Mouse (Mus musculus) thymus, adult 2 months (tissue): Measurements from ENCODE around the gene Fgf15. TPM values are rescaled to one million over a fixed set of nuclear protein-coding genes. Genes with fewer than 3 reads are reported as not detected.

Source experiments
- DNase-seq: peaks from one replicate; pipeline ENCODE4 v3.0.0; 2021
- H3K27ac ChIP-seq: fragments of 200-500 bp; 2 replicates; pipeline ENCODE4 v1.5.1; 2012; ENCODE audit warnings: low read length, control low read depth; ENCODE audit not compliant: control insufficient read depth, insufficient read depth
- H3K27me3 ChIP-seq: fragments of 200-500 bp; 2 replicates; pipeline ENCODE4 v1.6.1; 2012; ENCODE audit warnings: mild to moderate bottlenecking, low read length, moderate library complexity, mixed read lengths; ENCODE audit not compliant: control insufficient read depth, insufficient read depth
- H3K36me3 ChIP-seq: fragments of 200-500 bp; 2 replicates; pipeline ENCODE4 v1.6.1; 2012; ENCODE audit warnings: mild to moderate bottlenecking, low read length, moderate library complexity; ENCODE audit not compliant: control insufficient read depth, insufficient read depth
- H3K4me1 ChIP-seq: fragments of 200-500 bp; replicated peaks from 2 replicates; pipeline ENCODE4 v1.6.1; 2012; ENCODE audit warnings: low read length; ENCODE audit not compliant: control insufficient read depth, insufficient read depth
- H3K4me3 ChIP-seq: fragments of 200-500 bp; 2 replicates; pipeline ENCODE4 v1.5.1; 2012; ENCODE audit warnings: mild to moderate bottlenecking, low read length, control low read depth, moderate library complexity; ENCODE audit not compliant: control insufficient read depth, insufficient read depth
- CTCF ChIP-seq: fragments of 200-500 bp; IDR thresholded peaks from 2 replicates; pipeline ENCODE4 v1.5.1; 2012; ENCODE audit warnings: mild to moderate bottlenecking, control low read depth, low read length, moderate library complexity, borderline replicate concordance; ENCODE audit not compliant: control insufficient read depth, poor library complexity, insufficient read depth; ENCODE audit errors: extremely low read depth
- POLR2A ChIP-seq: fragments of 200-500 bp; IDR thresholded peaks from 2 replicates; pipeline ENCODE4 v1.6.1; 2012; ENCODE audit warnings: mild to moderate bottlenecking, low read length, control low read depth, moderate library complexity; ENCODE audit not compliant: control insufficient read depth, poor library complexity, insufficient read depth; ENCODE audit errors: extremely low read depth
- WGBS: fragments of 180-500 bp; shearing (Covaris S2); methylation state at CpG from one replicate; pipeline ENCODE4 v1.1.7; 2018; 5-methylcytosine and 5-hydroxymethylcytosine counted together
- polyA plus RNA-seq: library from polyadenylated mRNA; depleted of rRNA; stranded (reverse); fragments of >200 nt; gene quantifications from 2 replicates; pipeline ENCODE4 v1.2.3, GENCODE M21; 2012; rRNA removed

Fgf15 gene
- 0.40 and 0.42 TPM in 2 replicates for polyA plus RNA-seq

- no peak for TF ChIP-seq POLR2A
- no peak for TF ChIP-seq CTCF
- Histone ChIP-seq H3K27ac (no peak within 1 kb of the TSS), H3K4me3 (peak within 1 kb of the TSS; percentile 20), H3K36me3 (no peaks in the 10 kb centered on the region), H3K4me1 (peaks cover 5% of the 10 kb centered on the region; the same call in 1 of the 2 replicates), H3K27me3 (peaks cover 16% of the 10 kb centered on the region; the same call in 1 of the 2 replicates)
- 3% methylated on average over 65 of the region's 65 CpGs for WGBS
- no peak for DNase-seq
Measured at GRCm38 (mm10) chr7:144896294-144897218, at the start of gene Fgf15. Gene Fgf15 (plus strand): TSS chr7:144896531.

- Histone ChIP-seq H3K27me3 (no peaks in the 10 kb centered on the region), H3K27ac (no peak within 1 kb of the TSS), H3K4me3 (no peak within 1 kb of the TSS), H3K36me3 (no peaks in the 10 kb centered on the region), H3K4me1 (no peaks in the 10 kb centered on the region)
- TF ChIP-seq POLR2A (no peak), CTCF (no peak)
- DNase-seq = no peak
Measured at GRCm38 (mm10) chr7:144847067-144847466, 49.3 kb upstream of the Fgf15 start, which contains the start of gene Fgf4. Gene Fgf4 (plus strand): TSS chr7:144847367.

GRCm38 (mm10) chr7:144851321-144851720, 45.0 kb upstream of the Fgf15 start:
- Histone ChIP-seq H3K27me3 (no peaks in the 10 kb centered on the region), H3K27ac (no peak overlapping the region), H3K36me3 (no peaks in the 10 kb centered on the region), H3K4me1 (no peaks in the 10 kb centered on the region), H3K4me3 (no peak overlapping the region)
- 74% methylated on average over 3 of the region's 3 CpGs for WGBS
- no peak for DNase-seq
- TF ChIP-seq POLR2A = no peak

- no peak for DNase-seq
- H3K27ac ChIP-seq = no peak overlapping the region
- 0 out of 2 replicates have a peak, but pooled peaks cover 3% of the 10 kb centered on the region for H3K4me1 ChIP-seq
- no peak overlapping the region for H3K4me3 ChIP-seq
- TF ChIP-seq POLR2A (no peak), CTCF (no peak)
- H3K36me3 ChIP-seq = no peaks in the 10 kb centered on the region
- H3K27me3 ChIP-seq = no peaks in the 10 kb centered on the region
- WGBS = 84% methylated on average over 3 of the region's 3 CpGs
Measured at GRCm38 (mm10) chr7:144854966-144855365, 41.4 kb upstream of the Fgf15 start.

GRCm38 (mm10) chr7:144857158-144857557, 39.2 kb upstream of the Fgf15 start:
- TF ChIP-seq CTCF (no peak), POLR2A (no peak)
- Histone ChIP-seq H3K4me3 (no peak overlapping the region), H3K27me3 (peaks cover 3% of the 10 kb centered on the region; the same call in 1 of the 2 replicates), H3K27ac (no peak overlapping the region), H3K36me3 (no peaks in the 10 kb centered on the region), H3K4me1 (0 out of 2 replicates have a peak, but pooled peaks cover 3% of the 10 kb centered on the region)
- WGBS = 51% methylated on average over 7 of the region's 7 CpGs
- DNase-seq = no peak

GRCm38 (mm10) chr7:144857826-144858342, 38.4 kb upstream of the Fgf15 start:
- 0 out of 2 replicates have a peak, but pooled peaks cover 3% of the 10 kb centered on the region for H3K4me1 ChIP-seq
- TF ChIP-seq POLR2A = no peak
- no peak for TF ChIP-seq CTCF
- 92% methylated on average over 3 of the region's 3 CpGs for WGBS
- H3K4me3 ChIP-seq = no peak overlapping the region
- H3K27me3 ChIP-seq = peaks cover 6% of the 10 kb centered on the region; the same call in 1 of the 2 replicates
- no peaks in the 10 kb centered on the region for H3K36me3 ChIP-seq
- DNase-seq = no peak
- H3K27ac ChIP-seq = no peak overlapping the region
